24 mouse cellular contexts compared by ENCODE assay signal in the genomic region with DNA sequence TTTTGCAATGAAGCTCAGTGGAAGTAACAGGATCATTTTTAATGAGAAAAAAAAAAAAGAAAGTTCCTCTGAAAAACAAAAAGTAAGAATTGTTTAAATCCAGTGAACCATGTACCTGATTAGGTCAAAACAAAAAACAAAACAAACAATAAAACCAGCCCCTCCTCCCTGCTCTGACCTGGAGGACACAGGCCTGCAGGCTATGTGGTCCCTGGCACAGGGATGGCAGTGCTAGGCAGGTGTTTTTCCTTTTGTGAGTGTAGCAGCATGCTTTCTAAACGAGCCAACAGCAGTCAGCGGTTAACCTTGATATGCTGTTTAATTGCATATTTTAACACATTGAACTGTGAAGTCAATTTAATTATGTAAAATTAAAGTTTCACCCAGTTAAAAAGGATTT.
A peak's percentile ranks its signal among the peaks of the same experiment; 100 is the strongest.
DNase-seq lines count a peak whose midpoint lies in the region; ATAC-seq and TF ChIP-seq lines count a peak whose summit lies in the region.
"Had no signal": no experiment of that assay in that cellular context is flagged by ENCODE, and none has a peak within 500 bp of the region (broad histone marks: within the 10 kb centered on the region; RNA-seq: fewer than 3 reads in every experiment).

No protein-coding gene starts in this region.

- no peak for TF ChIP-seq CTCF in forebrain, postnatal 0 days (IDR thresholded peaks at IDR 0.05; ENCODE audit: low read depth)

- no peaks in the 10 kb centered on the region for H3K9me3 ChIP-seq in forebrain, embryonic 11.5 days (ENCODE audit: control insufficient read depth, low read length)
- H3K9me3 ChIP-seq in forebrain, postnatal 0 days (ENCODE audit: low read length): no peaks in the 10 kb centered on the region
- no peaks in the 10 kb centered on the region for H3K9me3 ChIP-seq in forebrain, embryonic 16.5 days (ENCODE audit: control insufficient read depth, low read length)
- H3K9me3 ChIP-seq in intestine, embryonic 16.5 days (ENCODE audit: control insufficient read depth, low read length): no peaks in the 10 kb centered on the region
- H3K9me3 ChIP-seq: embryonic facial prominence, embryonic 12.5 days; embryonic facial prominence, embryonic 15.5 days; heart, embryonic 10.5 days; heart, embryonic 13.5 days; hindbrain, embryonic 12.5 days; hindbrain, embryonic 15.5 days had no signal

- no peak overlapping the region for H3K27ac ChIP-seq in forebrain, embryonic 11.5 days (ENCODE audit: low read depth, low read length)
- no peak overlapping the region for H3K27ac ChIP-seq in forebrain, postnatal 0 days (ENCODE audit: low read depth, low read length)
- H3K27ac ChIP-seq in forebrain, embryonic 16.5 days (ENCODE audit: low read length): no peak overlapping the region
- H3K27ac ChIP-seq in intestine, embryonic 16.5 days (ENCODE audit: low read length): no peak overlapping the region
- H3K27ac ChIP-seq: embryonic facial prominence, embryonic 12.5 days; embryonic facial prominence, embryonic 15.5 days; heart, adult 2 months; heart, embryonic 10.5 days; heart, embryonic 13.5 days; hindbrain, embryonic 12.5 days; hindbrain, embryonic 15.5 days had no signal

- H3K27me3 ChIP-seq in forebrain, embryonic 11.5 days (ENCODE audit: control insufficient read depth, insufficient read depth, low read length): no peaks in the 10 kb centered on the region
- no peaks in the 10 kb centered on the region; the same call in 1 of the 2 replicates for H3K27me3 ChIP-seq in forebrain, postnatal 0 days (ENCODE audit: insufficient read depth, low read length)
- H3K27me3 ChIP-seq in forebrain, embryonic 16.5 days (replicated peaks; ENCODE audit: control insufficient read depth, insufficient read depth, low read length): no peaks in the 10 kb centered on the region
- no peaks in the 10 kb centered on the region for H3K27me3 ChIP-seq in intestine, embryonic 16.5 days (replicated peaks; ENCODE audit: control insufficient read depth, insufficient read depth, low read length)
- H3K27me3 ChIP-seq: embryonic facial prominence, embryonic 12.5 days; embryonic facial prominence, embryonic 15.5 days; hindbrain, embryonic 12.5 days; hindbrain, embryonic 15.5 days had no signal

- H3K4me3 ChIP-seq in forebrain, embryonic 11.5 days (ENCODE audit: low read depth, low read length): no peak overlapping the region
- H3K4me3 ChIP-seq in forebrain, postnatal 0 days (ENCODE audit: low read depth, low read length): no peak overlapping the region
- no peak overlapping the region for H3K4me3 ChIP-seq in forebrain, embryonic 16.5 days (replicated peaks; ENCODE audit: low read length)
- no peak overlapping the region for H3K4me3 ChIP-seq in intestine, embryonic 16.5 days (ENCODE audit: low read length)
- H3K4me3 ChIP-seq: embryonic facial prominence, embryonic 12.5 days; embryonic facial prominence, embryonic 15.5 days; heart, adult 2 months; heart, embryonic 10.5 days; heart, embryonic 13.5 days; hindbrain, embryonic 12.5 days; hindbrain, embryonic 15.5 days had no signal

- no peak overlapping the region for H3K4me2 ChIP-seq in forebrain, embryonic 11.5 days (ENCODE audit: low read depth, low read length, severe bottlenecking)
- no peak overlapping the region for H3K4me2 ChIP-seq in forebrain, postnatal 0 days (ENCODE audit: low read depth)
- H3K4me2 ChIP-seq in forebrain, embryonic 16.5 days (ENCODE audit: low read length): no peak overlapping the region
- no peak overlapping the region for H3K4me2 ChIP-seq in intestine, embryonic 16.5 days (ENCODE audit: low read depth, low read length)
- H3K4me2 ChIP-seq: embryonic facial prominence, embryonic 12.5 days; embryonic facial prominence, embryonic 15.5 days; heart, embryonic 13.5 days; hindbrain, embryonic 12.5 days; hindbrain, embryonic 15.5 days had no signal

- WGBS in forebrain, embryonic 11.5 days: 49% methylated on average over 2 of the region's 2 CpGs
- 23% methylated on average over 2 of the region's 2 CpGs for WGBS in forebrain, postnatal 0 days
- 17% methylated on average over 2 of the region's 2 CpGs for WGBS in forebrain, embryonic 16.5 days
- 69% methylated on average over 2 of the region's 2 CpGs for WGBS in intestine, embryonic 16.5 days

- no peak overlapping the region for H3K9ac ChIP-seq in forebrain, embryonic 11.5 days (ENCODE audit: low read length)
- no peak overlapping the region for H3K9ac ChIP-seq in forebrain, postnatal 0 days
- no peak overlapping the region for H3K9ac ChIP-seq in forebrain, embryonic 16.5 days (replicated peaks; ENCODE audit: low read depth, low read length)
- H3K9ac ChIP-seq in intestine, embryonic 16.5 days (ENCODE audit: low read depth, low read length): no peak overlapping the region
- H3K9ac ChIP-seq: embryonic facial prominence, embryonic 12.5 days; embryonic facial prominence, embryonic 15.5 days; heart, embryonic 13.5 days; hindbrain, embryonic 12.5 days; hindbrain, embryonic 15.5 days had no signal

- no peaks in the 10 kb centered on the region for H3K36me3 ChIP-seq in forebrain, embryonic 11.5 days (ENCODE audit: control insufficient read depth, insufficient read depth, low read length)
- no peaks in the 10 kb centered on the region for H3K36me3 ChIP-seq in forebrain, postnatal 0 days (ENCODE audit: insufficient read depth)
- no peaks in the 10 kb centered on the region for H3K36me3 ChIP-seq in forebrain, embryonic 16.5 days (ENCODE audit: control insufficient read depth, insufficient read depth)
- H3K36me3 ChIP-seq in intestine, embryonic 16.5 days (ENCODE audit: control insufficient read depth, insufficient read depth, low read length): no peaks in the 10 kb centered on the region
- H3K36me3 ChIP-seq: embryonic facial prominence, embryonic 12.5 days; embryonic facial prominence, embryonic 15.5 days; heart, embryonic 10.5 days; heart, embryonic 13.5 days; hindbrain, embryonic 12.5 days; hindbrain, embryonic 15.5 days had no signal

- peak; percentile 51 for DNase-seq in forebrain, embryonic 11.5 days (ENCODE audit: low spot score)
- no peak for DNase-seq in forebrain, postnatal 0 days
- DNase-seq in Muller cell, postnatal 12 days (ENCODE audit: inconsistent ontology term): peak; percentile 89
- no peak for DNase-seq in kidney, postnatal 25 days
- DNase-seq: adrenal gland, postnatal 10 days; adrenal gland, postnatal 36 days; cerebellum, adult 11 months; cerebellum, adult 2 months; cerebellum, adult 9-11 months; cerebellum, postnatal 25 days; gastrocnemius, postnatal 10 days; gastrocnemius, postnatal 36 days; heart, adult 2 months; heart, postnatal 14 days; kidney, adult 11 months had no signal

- ATAC-seq in forebrain, embryonic 11.5 days (replicated peaks; ENCODE audit: low FRiP score): peak; percentile 63; the same call in 1 of the 2 replicates
- ATAC-seq in forebrain, postnatal 0 days: no peak
- peak; percentile 67 for ATAC-seq in forebrain, embryonic 16.5 days
- no peak for ATAC-seq in intestine, embryonic 16.5 days
- ATAC-seq: Patski had no signal

- H3K4me1 ChIP-seq in forebrain, embryonic 11.5 days (replicated peaks; ENCODE audit: control insufficient read depth, insufficient read depth, low read length): no peaks in the 10 kb centered on the region
- H3K4me1 ChIP-seq in forebrain, postnatal 0 days (ENCODE audit: insufficient read depth): no peaks in the 10 kb centered on the region
- 0 out of 2 replicates have a peak, but pooled peaks cover 2% of the 10 kb centered on the region for H3K4me1 ChIP-seq in forebrain, embryonic 16.5 days (replicated peaks; ENCODE audit: control insufficient read depth, insufficient read depth, low read length)
- H3K4me1 ChIP-seq in intestine, embryonic 16.5 days (ENCODE audit: control insufficient read depth, insufficient read depth, low read length): no peaks in the 10 kb centered on the region
- H3K4me1 ChIP-seq: embryonic facial prominence, embryonic 12.5 days; embryonic facial prominence, embryonic 15.5 days; heart, embryonic 10.5 days; heart, embryonic 13.5 days; hindbrain, embryonic 12.5 days; hindbrain, embryonic 15.5 days had no signal

Comparison
In these comparisons a context has a peak if more than half of its experiments do, and no peak if none do; other contexts are left out.
1. ATAC-seq: peak in forebrain, embryonic 11.5 days (single experiment) and forebrain, embryonic 16.5 days (single experiment); none in forebrain, postnatal 0 days (single experiment) and intestine, embryonic 16.5 days (single experiment).
2. DNase-seq: peak in forebrain, embryonic 11.5 days (single experiment) and Muller cell, postnatal 12 days (single experiment); none in forebrain, postnatal 0 days (single experiment) and kidney, postnatal 25 days (0 of 2).